Mouse (Mus musculus) neural tube, embryonic 11.5 days (tissue): ENCODE data around the gene Sh3pxd2a. TPM values are rescaled to one million over a fixed set of nuclear protein-coding genes. Genes with fewer than 3 reads are reported as not detected.

Experiments
- ATAC-seq: fragments of 200-750 bp; cut with Nextera tagmentation; 2 replicates; pipeline ENCODE4 v1.8.0; 2017; ENCODE audit warnings: moderate number of reproducible peaks, mild to moderate bottlenecking, moderate TSS enrichment, moderate library complexity; ENCODE audit not compliant: insufficient read depth, low FRiP score, low TSS enrichment
- DNase-seq: peaks from one replicate; pipeline ENCODE4 v3.0.0-alpha.2; 2015; ENCODE audit warnings: low spot score
- H3K27ac ChIP-seq: fragments of 300-500 bp; sonication (generic); 2 replicates; pipeline ENCODE4 v1.5.1; 2014; ENCODE audit warnings: low read depth, mild to moderate bottlenecking, low read length
- H3K27me3 ChIP-seq: fragments of 300-500 bp; sonication (generic); 2 replicates; pipeline ENCODE4 v1.6.1; 2014; ENCODE audit warnings: mild to moderate bottlenecking, low read length, mixed read lengths; ENCODE audit not compliant: control insufficient read depth, insufficient read depth
- H3K36me3 ChIP-seq: fragments of 300-500 bp; sonication (generic); 2 replicates; pipeline ENCODE4 v1.6.1; 2014; ENCODE audit warnings: mild to moderate bottlenecking, low read length, moderate library complexity, mixed read lengths; ENCODE audit not compliant: control insufficient read depth, insufficient read depth
- H3K4me1 ChIP-seq: fragments of 300-500 bp; sonication (generic); 2 replicates; pipeline ENCODE4 v1.6.1; 2014; ENCODE audit warnings: low read length, mixed read lengths; ENCODE audit not compliant: control insufficient read depth, insufficient read depth
- H3K4me2 ChIP-seq: fragments of 300-500 bp; sonication (generic); 2 replicates; pipeline ENCODE4 v1.6.1; 2014; ENCODE audit warnings: low read depth, mild to moderate bottlenecking, moderate library complexity
- H3K4me3 ChIP-seq: fragments of 300-500 bp; sonication (generic); 2 replicates; pipeline ENCODE4 v1.5.1; 2014; ENCODE audit warnings: low read depth, low read length
- H3K9ac ChIP-seq: fragments of 300-500 bp; sonication (generic); 2 replicates; pipeline ENCODE4 v1.6.1; 2014; ENCODE audit warnings: mild to moderate bottlenecking, low read length
- H3K9me3 ChIP-seq: fragments of 300-500 bp; sonication (generic); 2 replicates; pipeline ENCODE4 v1.6.1; 2016; ENCODE audit warnings: low read length; ENCODE audit not compliant: control insufficient read depth
- WGBS: fragments of 180-500 bp; shearing (Covaris S2); extraction: QIAGEN DNeasy Blood & Tissue Kit; methylation state at CpG from one replicate; pipeline ENCODE4 v1.1.7; 2014; 5-methylcytosine and 5-hydroxymethylcytosine counted together
- polyA plus RNA-seq: library from polyadenylated mRNA; unstranded; fragments of >200 nt; fragmentation: Nextera tagmentation; extraction: Ambion mirVana; gene quantifications from 2 replicates; pipeline ENCODE4 v1.2.1, GENCODE M21; 2014

The Sh3pxd2a gene
- polyA plus RNA-seq, 1 experiment from 2014 or later, result 4.7 TPM

- DNase-seq (no peak), ATAC-seq (no peak)
- H3K9me3 ChIP-seq, result no peaks in the 10 kb centered on the region
- 69% methylated on average over 6 of the region's 6 CpGs for WGBS
- no peaks in the 10 kb centered on the region for H3K27me3 ChIP-seq
- H3K4me1 ChIP-seq, result peaks cover 9% of the 10 kb centered on the region
- no peak overlapping the region for H3K9ac ChIP-seq
- no peak overlapping the region for H3K27ac ChIP-seq
- no peak overlapping the region for H3K4me2 ChIP-seq
- no peaks in the 10 kb centered on the region for H3K36me3 ChIP-seq
- H3K4me3 ChIP-seq, result no peak overlapping the region
These were observed 8.2 kb downstream of the Sh3pxd2a start for GRCm38 (mm10) chr19:47456021-47456420.

DNA sequence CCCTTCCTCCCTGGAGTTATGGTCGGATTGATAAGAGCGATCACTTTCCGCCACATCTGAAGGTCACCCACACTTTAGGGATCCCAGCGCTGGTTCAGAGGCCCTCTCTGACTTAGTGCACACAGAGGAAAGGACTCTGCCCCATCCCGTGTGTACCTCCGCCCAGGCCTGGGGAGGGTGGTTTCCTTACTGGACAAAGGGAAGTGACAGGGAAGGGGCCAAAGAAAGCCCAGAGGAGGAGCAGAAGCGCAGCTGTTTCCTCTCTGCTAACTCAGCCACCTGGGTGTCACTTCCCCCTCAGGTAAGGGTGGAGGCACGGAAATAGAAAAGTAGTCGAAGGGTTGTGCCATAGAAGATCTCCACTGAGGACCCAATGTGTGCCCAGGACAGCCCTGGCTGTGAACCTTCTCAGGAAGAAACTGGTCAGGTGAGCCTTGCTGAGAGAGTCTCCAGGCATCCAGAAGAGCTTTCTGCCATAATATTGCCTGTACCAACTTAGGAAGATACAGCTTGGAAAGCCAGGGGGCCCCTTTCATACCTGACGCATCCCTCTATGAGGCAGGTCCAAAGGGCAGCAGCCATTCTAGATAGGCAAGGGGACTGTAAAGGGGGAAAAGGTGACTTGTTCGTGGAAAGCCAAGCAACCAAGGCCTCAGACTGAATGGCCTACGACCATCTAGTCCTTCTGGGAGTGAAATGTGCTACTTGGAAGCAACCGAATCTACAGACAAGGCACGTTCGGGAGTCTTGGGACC, 9.0 kb downstream of the Sh3pxd2a start:
- Histone ChIP-seq H3K36me3 (no peaks in the 10 kb centered on the region), H3K4me2 (no peak overlapping the region), H3K9ac (no peak overlapping the region), H3K4me3 (no peak overlapping the region), H3K27ac (no peak overlapping the region), H3K27me3 (no peaks in the 10 kb centered on the region), H3K4me1 (peaks cover 17% of the 10 kb centered on the region), H3K9me3 (no peaks in the 10 kb centered on the region)
- ATAC-seq (no peak), DNase-seq (no peak)
- 78% methylated on average over 15 of the region's 15 CpGs for WGBS

DNA sequence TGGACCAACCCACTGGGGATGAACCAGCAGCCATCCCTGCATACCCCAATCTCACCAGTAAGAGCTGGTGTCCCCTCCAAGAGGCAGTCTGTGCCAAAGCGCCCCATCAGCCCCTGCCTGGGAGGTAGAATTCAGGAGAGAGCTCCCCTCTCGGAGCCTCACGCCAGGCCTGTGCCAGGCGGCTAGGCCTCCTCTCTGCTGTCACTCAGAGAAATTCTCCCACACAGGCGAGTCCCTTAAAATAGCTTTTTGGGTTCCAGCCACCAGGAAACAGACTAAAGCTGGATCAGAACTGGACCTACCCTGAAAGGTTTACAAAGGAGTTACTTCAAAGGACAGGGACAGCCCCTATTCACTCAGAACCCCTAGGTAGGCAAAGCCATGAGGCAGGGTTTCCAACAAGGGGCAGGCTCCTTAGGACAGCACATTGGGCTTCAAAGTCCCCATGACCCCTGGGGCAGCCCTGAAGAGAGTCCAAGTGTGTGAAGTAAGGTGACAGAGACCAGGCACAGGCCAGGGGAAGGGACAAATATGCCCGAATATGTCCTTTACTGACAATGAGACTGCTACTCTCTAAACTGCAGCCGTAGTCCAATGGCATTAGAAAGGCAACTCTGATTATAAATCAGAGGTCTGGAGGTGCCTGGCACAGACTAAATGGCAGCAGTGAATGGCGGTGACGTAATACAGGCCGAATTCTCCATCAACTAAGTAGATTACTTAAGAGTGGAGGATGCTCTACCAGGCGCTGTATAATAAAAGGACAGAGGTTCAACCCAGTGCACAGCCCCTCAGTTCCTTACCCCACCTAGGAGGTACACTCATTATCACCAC, 9.8 kb downstream of the Sh3pxd2a start:
- DNase-seq (no peak), ATAC-seq (no peak)
- no peaks in the 10 kb centered on the region for H3K36me3 ChIP-seq
- WGBS, result 74% methylated on average over 11 of the region's 11 CpGs
- no peak overlapping the region for H3K4me2 ChIP-seq
- no peak overlapping the region for H3K9ac ChIP-seq
- peaks cover 17% of the 10 kb centered on the region for H3K4me1 ChIP-seq
- no peaks in the 10 kb centered on the region for H3K9me3 ChIP-seq
- no peak overlapping the region for H3K27ac ChIP-seq
- H3K27me3 ChIP-seq, result no peaks in the 10 kb centered on the region
- no peak overlapping the region for H3K4me3 ChIP-seq

- Histone ChIP-seq H3K9ac (no peak overlapping the region), H3K9me3 (no peaks in the 10 kb centered on the region), H3K4me2 (no peak overlapping the region), H3K27me3 (no peaks in the 10 kb centered on the region), H3K4me3 (no peak overlapping the region), H3K4me1 (peaks cover 20% of the 10 kb centered on the region), H3K36me3 (no peaks in the 10 kb centered on the region), H3K27ac (no peak overlapping the region)
- ATAC-seq (no peak), DNase-seq (no peak)
- 84% methylated on average over 7 of the region's 7 CpGs for WGBS
These were observed 10.8 kb downstream of the Sh3pxd2a start for GRCm38 (mm10) chr19:47453352-47453751.

- H3K27me3 ChIP-seq, result no peaks in the 10 kb centered on the region
- H3K4me3 ChIP-seq, result no peak overlapping the region
- WGBS, result 89% methylated on average over 10 of the region's 10 CpGs
- DNase-seq (no peak), ATAC-seq (no peak)
- no peak overlapping the region for H3K9ac ChIP-seq
- no peaks in the 10 kb centered on the region for H3K36me3 ChIP-seq
- H3K4me1 ChIP-seq, result peaks cover 20% of the 10 kb centered on the region
- H3K27ac ChIP-seq, result no peak overlapping the region
- no peak overlapping the region for H3K4me2 ChIP-seq
- H3K9me3 ChIP-seq, result no peaks in the 10 kb centered on the region
These were observed 11.5 kb downstream of the Sh3pxd2a start for GRCm38 (mm10) chr19:47452682-47453081.

DNA sequence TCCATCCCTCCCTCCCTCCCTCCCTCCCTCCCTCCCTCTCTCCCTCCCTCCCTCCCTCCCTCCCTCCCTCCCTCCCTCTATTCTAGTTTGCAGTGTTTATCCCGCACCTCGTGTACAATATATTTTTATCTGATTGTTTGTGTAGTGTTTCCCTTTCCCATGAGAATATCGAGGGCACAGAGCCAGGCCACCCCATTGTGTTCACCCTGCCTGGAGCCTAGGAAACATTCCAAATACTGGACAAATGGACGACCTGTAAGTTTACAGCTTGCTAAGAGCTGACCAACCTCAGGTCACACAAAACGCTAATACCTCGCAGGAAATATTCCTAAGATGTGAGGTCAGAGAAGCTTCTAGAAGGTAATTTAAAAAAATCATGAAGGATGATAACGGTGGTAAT, 12.0 kb downstream of the Sh3pxd2a start:
- Histone ChIP-seq H3K9ac (no peak overlapping the region), H3K4me3 (no peak overlapping the region), H3K27ac (no peak overlapping the region), H3K4me2 (no peak overlapping the region), H3K36me3 (no peaks in the 10 kb centered on the region), H3K27me3 (no peaks in the 10 kb centered on the region), H3K9me3 (no peaks in the 10 kb centered on the region), H3K4me1 (peaks cover 19% of the 10 kb centered on the region)
- WGBS, result 90% methylated on average over 7 of the region's 7 CpGs
- ATAC-seq (no peak), DNase-seq (no peak)

DNA sequence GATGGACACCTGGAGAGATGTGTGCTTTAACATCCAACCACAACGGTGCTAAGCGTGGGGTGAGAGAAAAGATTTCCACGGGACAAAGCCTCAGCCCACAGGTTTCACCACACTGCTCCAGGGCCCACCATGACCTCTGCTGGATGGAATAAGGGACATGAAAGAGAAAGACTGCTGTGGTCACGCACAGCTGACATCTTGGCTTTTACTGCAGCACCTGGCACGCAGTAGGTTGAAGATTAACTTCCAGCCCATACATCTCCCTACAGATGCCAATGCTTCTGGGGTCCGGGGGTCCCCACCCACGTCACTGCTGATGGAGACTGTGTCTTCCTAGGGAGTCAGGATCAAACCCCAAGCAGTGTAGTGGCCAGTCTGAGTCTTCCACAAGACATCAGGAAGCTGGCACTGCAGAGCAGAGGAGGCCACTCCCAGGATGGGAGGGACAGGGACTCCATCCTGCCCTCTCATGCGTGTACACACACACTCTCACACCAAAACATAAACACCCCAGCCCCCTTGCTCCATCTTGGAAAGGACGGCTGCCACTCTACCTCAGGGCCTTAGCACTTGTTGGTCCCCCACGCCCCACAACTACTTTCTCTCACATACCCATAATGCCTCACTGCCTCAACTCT, 12.6 kb downstream of the Sh3pxd2a start:
- DNase-seq (no peak), ATAC-seq (no peak)
- Histone ChIP-seq H3K36me3 (no peaks in the 10 kb centered on the region), H3K9me3 (no peaks in the 10 kb centered on the region), H3K4me3 (no peak overlapping the region), H3K27me3 (no peaks in the 10 kb centered on the region), H3K4me1 (peaks cover 25% of the 10 kb centered on the region), H3K4me2 (no peak overlapping the region), H3K9ac (no peak overlapping the region), H3K27ac (no peak overlapping the region)
- WGBS, result 71% methylated on average over 10 of the region's 10 CpGs

DNA sequence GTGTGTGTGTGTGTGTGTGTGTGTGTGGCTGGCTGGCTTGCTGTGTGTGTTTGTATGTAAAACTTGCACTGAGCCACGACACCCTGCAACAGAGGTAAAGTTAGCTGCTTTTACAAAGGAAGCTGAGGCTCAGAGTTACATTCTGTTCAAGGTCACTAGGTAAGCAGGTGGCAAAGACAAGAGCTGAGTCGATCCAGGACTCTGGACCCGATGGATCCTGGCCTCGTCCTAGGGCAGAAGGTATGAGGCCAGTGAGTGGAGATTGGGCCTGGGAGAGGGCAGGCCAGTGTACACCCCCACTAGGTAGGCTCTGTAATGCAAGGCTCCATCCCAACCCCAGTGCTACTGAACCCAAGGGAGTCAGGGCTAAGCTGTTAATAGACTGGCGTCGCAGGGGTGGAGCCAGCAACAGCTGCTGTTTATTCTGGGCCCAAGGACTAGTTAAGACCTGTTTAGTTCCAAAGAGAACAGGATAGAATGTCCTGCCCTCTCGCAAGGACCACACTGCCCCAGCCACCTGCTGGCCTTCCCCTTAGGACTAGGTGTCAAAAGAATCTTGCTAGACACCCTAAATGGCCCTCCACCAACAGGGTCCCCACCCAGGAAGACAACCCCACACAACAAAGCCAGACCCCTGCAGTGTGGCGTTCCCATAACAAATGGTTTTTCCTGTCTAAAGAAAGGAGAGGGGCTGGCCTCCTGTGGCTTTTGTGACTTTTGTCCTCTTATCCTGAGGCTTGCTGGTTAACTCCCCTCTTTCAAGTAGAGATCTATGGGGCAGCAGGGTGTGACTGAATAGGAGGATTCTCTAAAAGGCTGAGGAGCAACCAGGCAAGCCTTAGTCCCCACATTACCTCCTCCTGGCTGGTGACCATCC, 13.7 kb downstream of the Sh3pxd2a start:
- Histone ChIP-seq H3K36me3 (no peaks in the 10 kb centered on the region), H3K4me3 (no peak overlapping the region), H3K4me2 (no peak overlapping the region), H3K27me3 (no peaks in the 10 kb centered on the region), H3K9ac (no peak overlapping the region), H3K27ac (no peak overlapping the region), H3K4me1 (peaks cover 27% of the 10 kb centered on the region), H3K9me3 (no peaks in the 10 kb centered on the region)
- no peak for ATAC-seq
- DNase-seq, result no peak
- 15% methylated on average over 8 of the region's 8 CpGs for WGBS
